Mouse (Mus musculus) CH12.LX (cell line): ENCODE data around the gene Skap1. TPM values are rescaled to one million over a fixed set of nuclear protein-coding genes. Genes with fewer than 3 reads are reported as not detected.

ENCODE experiments used
- DNase-seq: peaks from one replicate; pipeline ENCODE4 v3.0.0-alpha.2; 2013; ENCODE audit errors: extremely low read depth
- H3K27ac ChIP-seq: 2 replicates; pipeline ENCODE4 v1.5.1; 2012; ENCODE audit warnings: low read depth, mild to moderate bottlenecking, control low read depth, moderate library complexity; ENCODE audit not compliant: insufficient read depth
- H3K27me3 ChIP-seq: replicated peaks from 2 replicates; pipeline ENCODE3; 2012; ENCODE audit warnings: inconsistent platforms
- H3K36me3 ChIP-seq, 2 experiments: replicated peaks in 1 of 2; 2 replicates each; pipeline versions ENCODE3 to v1.6.1; 2012; ENCODE audit warnings: inconsistent platforms in 1 of 2, low read length in 1 of 2, mild to moderate bottlenecking in 1 of 2, mixed read lengths in 1 of 2, moderate library complexity in 1 of 2; ENCODE audit not compliant: control insufficient read depth in 1 of 2, insufficient read depth in 1 of 2
- H3K4me1 ChIP-seq, 2 experiments: 2 replicates each; pipeline ENCODE4 v1.6.1; 2012; ENCODE audit warnings: inconsistent platforms in 1 of 2, moderate library complexity in 1 of 2; ENCODE audit not compliant: insufficient read depth in 2 of 2, control insufficient read depth in 1 of 2
- H3K4me2 ChIP-seq: 2 replicates; pipeline ENCODE4 v1.6.1; 2012; ENCODE audit warnings: low read depth, mild to moderate bottlenecking, control low read depth; ENCODE audit not compliant: poor library complexity, insufficient read depth, severe bottlenecking
- H3K4me3 ChIP-seq, 3 experiments: fragments of 150-350 bp in 1 of 3; sonication (generic) in 1 of 3; replicated peaks in 1 of 3; 2 replicates each; pipeline versions ENCODE3 to v1.5.1; 2011 to 2012; ENCODE audit warnings: low read depth in 2 of 3, low read length in 2 of 3, mild to moderate bottlenecking in 2 of 3, moderate library complexity in 2 of 3, control low read depth in 1 of 3, improper control_type of control experiment in 1 of 3, inconsistent platforms in 1 of 3, mixed read lengths in 1 of 3; ENCODE audit not compliant: poor library complexity in 1 of 3
- H3K79me2 ChIP-seq: replicated peaks from 2 replicates; pipeline ENCODE4 v1.6.1; 2012; ENCODE audit warnings: mild to moderate bottlenecking, moderate library complexity; ENCODE audit not compliant: control insufficient read depth, poor library complexity, insufficient read depth, severe bottlenecking; ENCODE audit errors: extremely low read depth
- H3K9ac ChIP-seq: 2 replicates; pipeline ENCODE4 v1.6.1; 2012; ENCODE audit warnings: low read depth, mild to moderate bottlenecking, control low read depth, moderate library complexity; ENCODE audit not compliant: insufficient read depth
- H3K9me3 ChIP-seq: replicated peaks from 2 replicates; pipeline ENCODE3; 2012; ENCODE audit warnings: low read length, inconsistent platforms, mixed read lengths
- BHLHE40 ChIP-seq: IDR thresholded peaks from 2 replicates; pipeline ENCODE4 v1.6.1; 2011; ENCODE audit warnings: mild to moderate bottlenecking, low read depth, low read length, improper control_type of control experiment
- CHD2 ChIP-seq: IDR thresholded peaks from 2 replicates; pipeline ENCODE4 v1.6.1; 2011; ENCODE audit warnings: low read length, improper control_type of control experiment
- CTCF ChIP-seq, 2 experiments: IDR thresholded peaks in 1 of 2; conservative IDR thresholded peaks in 1 of 2; 2 replicates each; pipeline ENCODE4 v1.5.1; 2011 to 2012; ENCODE audit warnings: low read depth in 2 of 2, low read length in 2 of 2, improper control_type of control experiment in 1 of 2, inconsistent platforms in 1 of 2, mild to moderate bottlenecking in 1 of 2, moderate library complexity in 1 of 2
- ELF1 ChIP-seq: IDR thresholded peaks from 2 replicates; pipeline ENCODE4 v1.6.1; 2014; ENCODE audit warnings: low read depth, mild to moderate bottlenecking, inconsistent platforms, low read length, improper control_type of control experiment
- JUN ChIP-seq: IDR thresholded peaks from 2 replicates; pipeline ENCODE4 v1.6.1; 2011; ENCODE audit warnings: low read depth, mild to moderate bottlenecking, low read length, improper control_type of control experiment, moderate library complexity; ENCODE audit not compliant: insufficient read depth
- JUND ChIP-seq: conservative IDR thresholded peaks from 2 replicates; pipeline ENCODE4 v1.6.1; 2011; ENCODE audit warnings: low read depth, low read length, improper control_type of control experiment
- KAT2A ChIP-seq: IDR thresholded peaks from 2 replicates; pipeline ENCODE4 v1.6.1; 2012; ENCODE audit warnings: low read length, improper control_type of control experiment, inconsistent platforms; ENCODE audit not compliant: insufficient replicate concordance
- MAX ChIP-seq: IDR thresholded peaks from 2 replicates; pipeline ENCODE4 v1.6.1; 2011; ENCODE audit warnings: low read length, improper control_type of control experiment
- NELFE ChIP-seq: IDR thresholded peaks from 2 replicates; pipeline ENCODE4 v1.6.1; 2011; ENCODE audit warnings: low read depth, low read length, improper control_type of control experiment
- POLR2A ChIP-seq: IDR thresholded peaks from 2 replicates; pipeline ENCODE4 v1.6.1; 2011; ENCODE audit warnings: low read depth, mild to moderate bottlenecking, improper control_type of control experiment, low read length
- RAD21 ChIP-seq: IDR thresholded peaks from 2 replicates; pipeline ENCODE4 v1.6.1; 2011; ENCODE audit warnings: low read depth, mild to moderate bottlenecking, low read length, improper control_type of control experiment, moderate library complexity
- SMC3 ChIP-seq: IDR thresholded peaks from 2 replicates; pipeline ENCODE4 v1.6.1; 2011; ENCODE audit warnings: low read depth, low read length, improper control_type of control experiment
- UBTF ChIP-seq: IDR thresholded peaks from 2 replicates; pipeline ENCODE4 v1.6.1; 2012; ENCODE audit warnings: low read depth, mild to moderate bottlenecking, inconsistent platforms, low read length, improper control_type of control experiment, moderate library complexity
- USF1 ChIP-seq: IDR thresholded peaks from 2 replicates; pipeline ENCODE4 v1.6.1; 2014; ENCODE audit warnings: low read depth, mild to moderate bottlenecking, inconsistent platforms, low read length, improper control_type of control experiment
- USF2 ChIP-seq: conservative IDR thresholded peaks from 2 replicates; pipeline ENCODE4 v1.6.1; 2011; ENCODE audit warnings: low read depth, low read length, improper control_type of control experiment
- ZC3H11A ChIP-seq: IDR thresholded peaks from 2 replicates; pipeline ENCODE4 v1.6.1; 2012; ENCODE audit warnings: low read depth, mild to moderate bottlenecking, inconsistent platforms, low read length, improper control_type of control experiment
- dilution Hi-C: fragments of 300-500 bp; cut with MboI; formaldehyde crosslinking; loops from 2 replicates; pipeline ENCODE4 v1.14.3; 2020; ENCODE audit warnings: low sequenced_read_pairs; ENCODE audit not compliant: extremely low pct_unique_long_range_greater_than_20kb, extremely low pct_ligation_motif_present
- in situ Hi-C: fragments of 300-500 bp; cut with MboI; formaldehyde crosslinking; loops from 3 replicates; pipeline ENCODE4 v1.14.3; 2019; ENCODE audit warnings: low sequenced_read_pairs, low pct_ligation_motif_present, low pct_unique_long_range_greater_than_20kb, mixed read lengths
- polyA plus RNA-seq: library from polyadenylated mRNA; unstranded; fragments of >175 nt; gene quantifications from 2 replicates; pipeline ENCODE4 v1.2.1, GENCODE M21; 2012; ENCODE audit warnings: low read depth; ENCODE audit not compliant: insufficient read length
- total RNA-seq, 2 experiments: library from RNA; depleted of rRNA; stranded (reverse); fragments of 300-350 nt in 1 of 2; fragments of >200 nt in 1 of 2; gene quantifications; 2 replicates each; pipeline ENCODE4 v1.2.3; 2012 to 2014

The Skap1 gene
- total and polyA plus RNA-seq, 3 experiments, result not detected

GRCm38 (mm10) chr11:96604306-96604705, 139.9 kb downstream of the Skap1 start:
- H3K79me2 ChIP-seq, result no peaks in the 10 kb centered on the region
- no peak overlapping the region for H3K4me3 ChIP-seq
- no peaks in the 10 kb centered on the region for H3K9me3 ChIP-seq
- H3K4me2 ChIP-seq, result no peak overlapping the region
- H3K27me3 ChIP-seq, result peaks cover 8% of the 10 kb centered on the region
- H3K9ac ChIP-seq, result no peak overlapping the region
- no peak for TF ChIP-seq SMC3
- no peak for TF ChIP-seq USF2
- TF ChIP-seq BHLHE40, result no peak
- TF ChIP-seq NELFE, result no peak
- no peak for TF ChIP-seq POLR2A
- TF ChIP-seq KAT2A, result no peak
- TF ChIP-seq, all 38 proteins: peak for 0
- DNase-seq, result no peak
- in situ Hi-C loops, result no loop called here
- H3K27ac ChIP-seq, result no peak overlapping the region
- peaks cover 2 to 7% of the 10 kb centered on the region in 2 experiments; a peak in 2 of 4 replicates for H3K4me1 ChIP-seq
- no peaks in the 10 kb centered on the region for H3K36me3 ChIP-seq
- dilution Hi-C loops, result no loop called here

GRCm38 (mm10) chr11:96604751-96605450, 140.5 kb downstream of the Skap1 start:
- H3K79me2 ChIP-seq, result no peaks in the 10 kb centered on the region
- in situ Hi-C loops (no loop called here), dilution Hi-C loops (no loop called here)
- no peaks in the 10 kb centered on the region for H3K36me3 ChIP-seq
- peaks cover 2 to 7% of the 10 kb centered on the region in 2 experiments; a peak in 2 of 4 replicates for H3K4me1 ChIP-seq
- peaks cover 8% of the 10 kb centered on the region for H3K27me3 ChIP-seq
- H3K4me2 ChIP-seq, result no peak overlapping the region
- DNase-seq, result no peak
- no peak overlapping the region for H3K27ac ChIP-seq
- H3K9ac ChIP-seq, result no peak overlapping the region
- no peak overlapping the region for H3K4me3 ChIP-seq
- H3K9me3 ChIP-seq, result no peaks in the 10 kb centered on the region
- no peak for TF ChIP-seq KAT2A
- TF ChIP-seq SMC3, result no peak
- TF ChIP-seq NELFE, result no peak
- no peak for TF ChIP-seq RAD21
- no peak for TF ChIP-seq MAX
- no peak for TF ChIP-seq ZC3H11A
- TF ChIP-seq JUN, result no peak
- TF ChIP-seq JUND, result no peak
- TF ChIP-seq CTCF (conservative IDR thresholded peaks at IDR 0.05 in 1 of 2, IDR thresholded peaks at IDR 0.05 in 1 of 2; ENCODE audit: low read depth in 2 of 2, low read length in 2 of 2), result no peak
- TF ChIP-seq ELF1, result no peak
- no peak for TF ChIP-seq USF1
- TF ChIP-seq CHD2, result no peak
- TF ChIP-seq, all 38 proteins: peak for 0

GRCm38 (mm10) chr11:96605516-96605915, 141.1 kb downstream of the Skap1 start:
- H3K4me1 ChIP-seq, result peaks cover 2 to 7% of the 10 kb centered on the region in 2 experiments; a peak in 2 of 4 replicates
- H3K4me2 ChIP-seq, result no peak overlapping the region
- H3K27ac ChIP-seq, result no peak overlapping the region
- TF ChIP-seq UBTF, result no peak
- peaks cover 8% of the 10 kb centered on the region for H3K27me3 ChIP-seq
- H3K36me3 ChIP-seq, result no peaks in the 10 kb centered on the region
- DNase-seq, result no peak
- no peak overlapping the region for H3K9ac ChIP-seq
- dilution Hi-C loops (no loop called here), in situ Hi-C loops (no loop called here)
- no peaks in the 10 kb centered on the region for H3K9me3 ChIP-seq
- H3K79me2 ChIP-seq, result no peaks in the 10 kb centered on the region
- no peak overlapping the region for H3K4me3 ChIP-seq
